Mouse (Mus musculus) erythroblast, embryonic 14.5 days (primary cell): ENCODE data around the gene Hist1h3f.

Source experiments
- GATA1 ChIP-seq: IDR thresholded peaks from 2 replicates; pipeline ENCODE4 v1.6.1; 2012; ENCODE audit warnings: low read length, inconsistent platforms, mixed read lengths
- TAL1 ChIP-seq: IDR thresholded peaks from 3 replicates; pipeline ENCODE4 v1.6.1; 2012; ENCODE audit warnings: low read length, inconsistent platforms, mixed read lengths

GRCm38 (mm10) chr13:23524654-23525053, 19.2 kb upstream of the Hist1h3f start:
- no peak for TF ChIP-seq GATA1
- no peak for TF ChIP-seq TAL1
